Mouse (Mus musculus) midbrain, embryonic 15.5 days (tissue): ENCODE results near the gene Mfge8. TPM values are rescaled to one million over a fixed set of nuclear protein-coding genes. Genes with fewer than 3 reads are reported as not detected.
A peak's percentile ranks its signal among the peaks of the same experiment; 100 is the strongest.

Experiments
- ATAC-seq: fragments of 200-750 bp; cut with Nextera tagmentation; replicated peaks from 2 replicates; pipeline ENCODE4 v1.8.0; 2017; ENCODE audit warnings: moderate TSS enrichment
- H3K27ac ChIP-seq: fragments of 300-500 bp; sonication (generic); 2 replicates; pipeline ENCODE4 v1.5.1; 2015; ENCODE audit warnings: mild to moderate bottlenecking, inconsistent platforms
- H3K27me3 ChIP-seq: fragments of 300-500 bp; sonication (generic); replicated peaks from 2 replicates; pipeline ENCODE4 v1.6.1; 2015; ENCODE audit warnings: inconsistent platforms
- H3K36me3 ChIP-seq: fragments of 300-500 bp; sonication (generic); replicated peaks from 2 replicates; pipeline ENCODE4 v1.6.1; 2015; ENCODE audit warnings: inconsistent platforms
- H3K4me1 ChIP-seq: fragments of 300-500 bp; sonication (generic); 2 replicates; pipeline ENCODE4 v1.6.1; 2015; ENCODE audit warnings: inconsistent platforms
- H3K4me2 ChIP-seq: fragments of 300-500 bp; sonication (generic); 2 replicates; pipeline ENCODE4 v1.6.1; 2015; ENCODE audit warnings: inconsistent platforms, mild to moderate bottlenecking, moderate library complexity
- H3K4me3 ChIP-seq: fragments of 300-500 bp; sonication (generic); 2 replicates; pipeline ENCODE4 v1.5.1; 2015; ENCODE audit warnings: mild to moderate bottlenecking, inconsistent platforms
- H3K9ac ChIP-seq: fragments of 300-500 bp; sonication (generic); 2 replicates; pipeline ENCODE4 v1.6.1; 2015; ENCODE audit warnings: mild to moderate bottlenecking, inconsistent platforms
- H3K9me3 ChIP-seq: fragments of 300-500 bp; sonication (generic); 2 replicates; pipeline ENCODE4 v1.6.1; 2016; ENCODE audit warnings: inconsistent platforms
- WGBS: fragments of 180-500 bp; shearing (Covaris S2); methylation state at CpG from one replicate; pipeline ENCODE4 v1.1.7; 2015; ENCODE audit warnings: mixed read lengths; 5-methylcytosine and 5-hydroxymethylcytosine counted together
- polyA plus RNA-seq: library from polyadenylated mRNA; unstranded; fragments of >200 nt; fragmentation: Nextera tagmentation; extraction: Ambion mirVana; gene quantifications from 2 replicates; pipeline ENCODE4 v1.2.1, GENCODE M21; 2015

The Mfge8 gene
- polyA plus RNA-seq, 1 experiment from 2014 or later = 113 TPM

DNA sequence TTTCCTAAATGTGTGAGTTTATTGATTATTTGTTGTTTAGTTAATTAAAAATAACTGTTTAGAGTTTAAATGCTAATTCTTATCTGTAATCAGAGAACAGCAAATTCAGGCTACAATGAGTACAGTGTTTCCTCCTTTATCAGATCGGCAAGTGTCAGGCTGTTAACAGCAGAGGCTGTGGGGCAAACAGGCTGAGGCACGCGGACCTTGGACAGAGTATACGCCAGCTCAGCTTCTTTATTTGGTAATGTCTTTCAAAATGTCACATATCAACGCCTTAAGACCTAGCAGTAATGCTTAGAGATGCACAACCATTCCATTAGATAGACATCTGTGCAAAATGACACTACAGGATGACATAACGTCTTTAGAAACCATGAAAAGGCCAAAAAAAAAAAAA, 662 bp upstream of the Mfge8 start:
- Histone ChIP-seq H3K4me3 (no peak overlapping the region), H3K9ac (no peak overlapping the region), H3K4me2 (peak overlapping the region; percentile 93), H3K36me3 (no peaks in the 10 kb centered on the region), H3K4me1 (peaks cover 10% of the 10 kb centered on the region), H3K27me3 (no peaks in the 10 kb centered on the region), H3K9me3 (no peaks in the 10 kb centered on the region), H3K27ac (no peak overlapping the region)
- no peak for ATAC-seq
- WGBS = 76% methylated on average over 6 of the region's 6 CpGs

DNA sequence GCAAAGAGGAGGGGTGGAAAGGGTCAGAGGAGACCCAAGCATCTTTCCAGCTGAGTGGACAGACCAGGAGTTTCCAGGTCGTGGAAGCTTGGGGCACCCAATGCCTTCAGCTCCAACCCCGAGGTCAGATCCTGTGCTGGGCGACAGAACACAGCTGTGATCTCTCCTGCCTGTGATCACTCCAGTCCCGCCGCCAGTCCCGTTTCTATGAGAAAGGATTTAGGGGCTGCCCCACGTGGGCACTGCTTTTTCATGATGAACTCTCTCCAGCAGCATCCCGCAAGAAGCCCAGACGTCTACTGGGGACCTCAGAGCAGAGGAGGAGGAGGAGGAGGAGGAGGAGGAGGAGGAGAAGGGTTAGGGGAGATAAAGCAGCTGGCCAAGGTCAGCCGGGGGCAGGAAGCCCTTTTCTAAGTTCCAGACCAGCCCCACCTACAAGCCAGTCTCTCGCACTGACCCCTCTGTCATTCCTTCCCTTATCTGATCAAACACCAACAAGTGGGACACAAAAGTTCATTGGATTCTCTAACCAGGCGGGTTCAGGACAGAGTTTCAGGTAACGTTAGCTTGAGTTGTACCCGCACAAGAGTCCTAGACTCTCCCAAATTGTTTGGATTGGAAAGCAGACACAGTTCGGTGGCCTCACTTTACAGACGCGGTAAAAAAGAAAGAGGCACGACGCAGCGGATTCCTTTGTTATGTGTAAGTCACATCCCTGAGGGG, 768 bp downstream of the Mfge8 start:
- no peaks in the 10 kb centered on the region for H3K9me3 ChIP-seq
- ATAC-seq = no peak; the same call in 1 of the 2 replicates
- under 1% methylated on average over 20 of the region's 20 CpGs for WGBS
- peaks cover 10% of the 10 kb centered on the region for H3K4me1 ChIP-seq
- H3K36me3 ChIP-seq = no peaks in the 10 kb centered on the region
- H3K27me3 ChIP-seq = no peaks in the 10 kb centered on the region
- H3K4me3 ChIP-seq = peak overlapping the region; percentile 53
- H3K4me2 ChIP-seq = peak overlapping the region; percentile 93
- H3K27ac ChIP-seq = no peak overlapping the region
- peak overlapping the region; percentile 33; the same call in 1 of the 2 replicates for H3K9ac ChIP-seq

DNA sequence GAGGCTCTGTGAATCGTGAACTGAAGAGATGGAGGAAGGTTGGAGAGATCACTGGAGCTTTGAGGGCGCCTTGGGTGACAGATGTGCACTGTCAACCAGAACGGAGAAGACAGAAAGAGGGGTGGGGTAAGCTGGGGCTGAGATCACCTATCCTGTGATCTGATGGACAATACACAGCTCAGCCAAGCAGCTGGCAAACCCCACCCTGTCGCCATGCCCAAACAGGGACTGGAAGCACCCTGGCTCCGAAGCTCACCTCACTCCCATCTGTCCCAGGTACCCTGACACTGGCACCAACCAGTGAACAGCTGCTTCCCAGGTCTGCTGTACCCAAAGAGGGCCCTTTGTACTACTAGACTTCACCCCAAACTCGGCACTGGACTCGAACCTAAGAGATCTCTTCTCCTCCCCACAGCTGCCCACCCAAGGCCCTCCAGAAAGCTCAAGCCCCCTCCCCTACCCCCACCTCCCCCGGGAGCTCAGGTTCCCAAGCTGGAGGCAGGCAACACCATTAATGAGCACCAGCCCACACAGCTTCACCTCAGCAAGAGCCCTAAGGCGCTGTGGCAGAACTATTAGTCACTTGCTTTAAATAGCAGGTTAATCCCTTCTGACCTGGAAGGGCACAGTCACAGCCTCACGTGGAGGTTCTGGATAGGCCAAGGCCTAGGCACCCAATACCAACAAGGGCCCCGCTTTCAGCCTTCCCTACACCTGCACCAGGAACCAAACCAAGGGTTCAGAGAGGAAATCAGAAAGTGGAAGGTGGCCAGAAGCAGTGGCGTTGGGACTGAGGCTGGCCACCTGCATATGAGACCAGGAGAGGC, 1.6 kb downstream of the Mfge8 start:
- H3K4me3 ChIP-seq = peak overlapping the region; percentile 53; the same call in 1 of the 2 replicates
- no peak for ATAC-seq
- peaks cover 10% of the 10 kb centered on the region for H3K4me1 ChIP-seq
- no peak overlapping the region for H3K27ac ChIP-seq
- H3K36me3 ChIP-seq = no peaks in the 10 kb centered on the region
- 53% methylated on average over 12 of the region's 12 CpGs for WGBS
- H3K27me3 ChIP-seq = no peaks in the 10 kb centered on the region
- peak overlapping the region; percentile 93 for H3K4me2 ChIP-seq
- no peak overlapping the region for H3K9ac ChIP-seq
- no peaks in the 10 kb centered on the region for H3K9me3 ChIP-seq

DNA sequence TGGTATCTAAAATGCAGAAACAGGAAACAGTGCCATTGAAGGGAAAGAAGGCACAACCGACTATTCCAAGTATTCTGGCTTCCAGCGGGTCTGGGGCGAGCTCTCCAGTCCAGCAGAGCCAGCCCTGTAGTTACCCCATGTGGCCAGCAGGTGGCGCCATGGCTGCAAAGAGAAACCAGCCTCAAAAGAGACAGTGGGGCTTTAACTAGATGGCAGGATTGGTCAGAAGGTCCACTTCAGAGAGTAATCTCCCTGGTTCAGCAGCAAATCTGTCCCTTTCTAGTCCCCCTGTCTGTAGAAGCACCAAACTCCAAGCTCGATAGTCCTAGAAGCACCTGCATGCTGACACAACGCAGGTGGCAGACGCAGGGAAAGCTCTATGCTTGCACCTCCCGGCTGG, 8.0 kb downstream of the Mfge8 start:
- Histone ChIP-seq H3K4me3 (no peak overlapping the region), H3K4me1 (no peaks in the 10 kb centered on the region), H3K36me3 (no peaks in the 10 kb centered on the region), H3K9me3 (no peaks in the 10 kb centered on the region), H3K4me2 (no peak overlapping the region), H3K27ac (no peak overlapping the region), H3K27me3 (no peaks in the 10 kb centered on the region), H3K9ac (no peak overlapping the region)
- peak; percentile 56 for ATAC-seq
- WGBS = 32% methylated on average over 8 of the region's 8 CpGs

DNA sequence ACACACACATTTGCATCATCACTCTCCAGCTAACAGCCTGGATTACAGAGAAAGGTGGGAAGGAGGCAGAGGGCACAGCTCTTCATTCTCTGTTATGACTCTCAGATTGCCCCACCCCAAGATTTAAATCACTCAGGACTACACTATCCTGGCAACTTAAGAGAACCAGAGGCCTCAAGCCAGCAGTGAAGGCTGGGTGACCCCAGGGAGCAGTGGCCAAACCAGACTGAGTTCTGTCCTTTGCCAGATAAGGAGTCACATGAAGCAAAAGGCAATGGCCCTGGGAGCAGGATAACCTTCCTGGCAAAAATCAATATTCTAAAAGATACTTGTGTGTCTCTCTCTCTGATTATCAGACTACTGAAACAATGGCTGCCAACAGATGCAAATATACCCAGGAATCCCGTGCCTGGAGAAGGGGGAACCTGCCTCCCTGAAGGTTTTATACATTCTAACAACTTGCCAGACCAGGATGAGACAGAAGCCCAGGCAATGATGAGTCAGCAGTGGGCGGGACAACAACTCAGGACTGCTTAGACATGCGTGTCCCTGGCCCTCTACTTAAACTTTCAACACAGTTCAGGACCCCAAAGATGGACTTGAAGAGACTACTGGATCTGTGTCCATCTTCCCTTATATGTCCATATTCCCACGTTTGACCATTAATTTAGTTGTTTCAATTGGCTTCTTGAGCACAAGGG, 8.8 kb downstream of the Mfge8 start:
- Histone ChIP-seq H3K36me3 (no peaks in the 10 kb centered on the region), H3K27me3 (no peaks in the 10 kb centered on the region), H3K4me2 (no peak overlapping the region), H3K27ac (no peak overlapping the region), H3K4me3 (no peak overlapping the region), H3K4me1 (no peaks in the 10 kb centered on the region), H3K9ac (no peak overlapping the region), H3K9me3 (no peaks in the 10 kb centered on the region)
- ATAC-seq = no peak
- WGBS = 62% methylated on average over 4 of the region's 4 CpGs

DNA sequence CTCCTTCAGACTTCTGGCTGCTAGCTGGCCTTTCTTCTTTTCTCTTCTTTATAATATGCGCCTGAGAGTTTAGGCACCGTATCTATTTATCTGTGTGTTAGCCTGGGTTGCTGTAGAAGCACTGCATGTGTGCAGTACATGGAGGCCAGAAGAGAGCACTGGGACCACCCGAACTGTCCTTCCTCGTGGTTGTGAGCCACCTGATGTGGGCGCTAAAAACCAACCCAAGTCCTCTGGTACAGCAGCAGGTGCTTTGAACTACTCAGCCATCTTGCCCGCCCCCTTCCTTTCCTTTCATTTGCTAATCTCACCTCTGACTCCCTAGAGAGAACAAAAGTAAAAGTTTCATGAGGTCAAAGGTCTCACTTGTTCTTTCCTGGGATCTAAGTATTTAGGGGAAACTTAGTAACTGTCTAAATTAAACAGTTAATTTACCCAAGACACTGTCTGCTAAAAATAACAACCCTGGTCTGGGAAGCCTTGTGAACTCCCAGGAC, 9.5 kb downstream of the Mfge8 start:
- Histone ChIP-seq H3K9me3 (no peaks in the 10 kb centered on the region), H3K9ac (no peak overlapping the region), H3K27ac (no peak overlapping the region), H3K4me1 (no peaks in the 10 kb centered on the region), H3K4me3 (no peak overlapping the region), H3K36me3 (no peaks in the 10 kb centered on the region), H3K4me2 (no peak overlapping the region), H3K27me3 (no peaks in the 10 kb centered on the region)
- no peak for ATAC-seq
- WGBS = 57% methylated on average over 6 of the region's 6 CpGs

DNA sequence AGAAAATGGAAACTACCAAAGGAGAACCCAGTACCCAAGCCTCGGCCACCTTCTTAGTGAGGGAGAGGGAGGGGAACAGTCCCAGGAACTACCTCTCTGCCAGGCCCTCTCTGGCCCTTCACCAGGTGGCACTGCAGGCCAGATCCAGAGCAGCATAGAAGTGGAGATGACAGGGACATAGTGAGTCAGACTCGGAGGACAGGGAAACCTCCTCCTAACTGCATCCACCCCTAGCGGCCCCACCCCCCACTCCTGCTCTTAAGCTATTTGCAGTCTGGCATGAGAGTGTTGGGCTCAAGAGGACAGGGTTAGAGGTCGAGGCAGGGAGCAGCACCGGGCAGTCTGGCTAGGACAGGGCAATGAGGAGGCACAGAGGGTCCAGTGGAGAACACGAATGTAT, 15.5 kb downstream of the Mfge8 start:
- Histone ChIP-seq H3K4me3 (no peak overlapping the region), H3K4me1 (peaks cover 13% of the 10 kb centered on the region; the same call in 1 of the 2 replicates), H3K4me2 (no peak overlapping the region), H3K9me3 (no peaks in the 10 kb centered on the region), H3K27me3 (peaks cover 10% of the 10 kb centered on the region), H3K9ac (no peak overlapping the region), H3K36me3 (no peaks in the 10 kb centered on the region), H3K27ac (no peak overlapping the region)
- WGBS = 40% methylated on average over 6 of the region's 6 CpGs
- ATAC-seq = no peak

DNA sequence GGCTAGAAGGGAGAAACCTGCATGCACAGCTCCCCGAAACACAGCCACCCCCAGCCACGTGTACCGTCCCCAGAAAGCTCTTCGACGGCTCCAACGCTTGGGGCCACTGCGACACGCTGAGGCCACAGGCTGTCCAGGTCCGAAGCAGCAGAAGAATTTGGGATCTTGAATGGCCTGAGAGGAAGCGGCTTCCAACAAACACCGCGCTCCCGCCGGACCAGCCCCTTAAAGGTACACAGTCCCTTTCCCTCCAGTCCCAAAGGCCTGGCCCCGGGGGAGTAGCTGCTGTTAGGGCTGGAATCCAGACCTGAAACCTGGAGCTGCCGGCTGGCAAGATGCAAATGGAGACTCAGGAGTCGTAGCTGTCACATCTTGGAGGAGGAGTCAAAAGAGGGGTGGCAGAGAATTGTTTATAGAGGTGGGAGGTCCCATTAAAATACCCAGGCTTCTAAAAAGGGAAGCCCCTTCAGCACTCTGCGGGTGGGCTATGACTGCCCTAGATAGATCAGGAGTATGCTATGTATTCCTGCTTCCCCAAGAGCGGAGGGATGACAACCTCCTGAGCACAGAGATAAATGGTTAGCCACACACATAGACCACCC, 17.9 kb downstream of the Mfge8 start, which contains the start of gene Hapln3:
TSS of gene Hapln3 (minus strand) at position 176 of the 602 bp plus-strand sequence.
- Histone ChIP-seq H3K27me3 (peaks cover 10% of the 10 kb centered on the region), H3K36me3 (no peaks in the 10 kb centered on the region), H3K27ac (no peak within 1 kb of the TSS), H3K4me3 (peak within 1 kb of the TSS; percentile 15), H3K9ac (no peak within 1 kb of the TSS), H3K4me1 (peaks cover 13% of the 10 kb centered on the region; the same call in 1 of the 2 replicates), H3K9me3 (no peaks in the 10 kb centered on the region), H3K4me2 (peak within 1 kb of the TSS; percentile 35)
- peak; percentile 61; the same call in 1 of the 2 replicates for ATAC-seq
- 3% methylated on average over 19 of the region's 19 CpGs for WGBS

DNA sequence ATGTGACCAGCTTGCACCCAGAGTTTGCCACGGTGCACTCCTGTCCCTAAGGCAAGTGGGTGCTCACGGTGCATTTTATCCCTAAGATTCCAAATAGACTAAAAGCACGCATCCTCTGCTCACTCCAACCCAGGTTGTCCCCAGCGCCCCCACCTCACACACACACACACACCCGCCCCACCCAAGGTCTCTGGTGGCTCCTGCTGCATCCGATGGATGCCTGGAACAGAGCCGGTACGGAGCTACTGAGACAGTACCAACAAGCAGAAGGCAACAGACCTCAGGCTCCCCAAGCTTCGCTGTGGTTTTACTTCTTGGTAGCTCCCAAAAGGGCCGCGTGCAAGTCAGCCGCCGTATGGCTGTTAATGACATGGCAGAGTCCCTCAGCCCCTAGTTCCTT, 18.5 kb downstream of the Mfge8 start:
- 18% methylated on average over 13 of the region's 13 CpGs for WGBS
- peaks cover 13% of the 10 kb centered on the region; the same call in 1 of the 2 replicates for H3K4me1 ChIP-seq
- peak overlapping the region; percentile 15 for H3K4me3 ChIP-seq
- peak overlapping the region; percentile 35 for H3K4me2 ChIP-seq
- H3K27me3 ChIP-seq = peaks cover 10% of the 10 kb centered on the region
- ATAC-seq = peak; percentile 41; the same call in 1 of the 2 replicates
- no peak overlapping the region for H3K27ac ChIP-seq
- no peak overlapping the region for H3K9ac ChIP-seq
- H3K9me3 ChIP-seq = no peaks in the 10 kb centered on the region
- H3K36me3 ChIP-seq = no peaks in the 10 kb centered on the region

DNA sequence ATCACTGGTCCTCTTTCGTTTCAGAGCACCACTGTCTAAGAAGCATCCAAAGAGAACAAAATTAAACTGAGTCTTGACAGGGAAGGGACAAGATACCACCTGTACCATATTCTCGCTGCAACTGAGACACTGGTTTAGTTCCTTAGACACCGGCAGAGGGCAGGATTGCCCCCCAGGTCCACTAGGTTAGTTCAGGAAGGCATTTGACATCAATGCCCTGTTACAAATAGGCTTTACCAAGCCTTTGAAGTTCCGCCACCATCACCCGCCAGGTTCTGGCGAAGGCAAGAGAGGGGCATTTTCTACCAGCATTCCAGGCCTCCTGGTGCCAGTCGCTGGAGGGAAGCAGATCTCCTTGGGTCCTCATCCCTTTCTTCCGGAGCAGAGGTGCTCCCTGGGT, 19.0 kb downstream of the Mfge8 start:
- 14% methylated on average over 8 of the region's 8 CpGs for WGBS
- no peak for ATAC-seq
- H3K36me3 ChIP-seq = no peaks in the 10 kb centered on the region
- H3K27me3 ChIP-seq = peaks cover 10% of the 10 kb centered on the region
- peak overlapping the region; percentile 15; the same call in 1 of the 2 replicates for H3K4me3 ChIP-seq
- peak overlapping the region; percentile 35 for H3K4me2 ChIP-seq
- H3K9ac ChIP-seq = no peak overlapping the region
- no peaks in the 10 kb centered on the region for H3K9me3 ChIP-seq
- peaks cover 13% of the 10 kb centered on the region; the same call in 1 of the 2 replicates for H3K4me1 ChIP-seq
- no peak overlapping the region for H3K27ac ChIP-seq

DNA sequence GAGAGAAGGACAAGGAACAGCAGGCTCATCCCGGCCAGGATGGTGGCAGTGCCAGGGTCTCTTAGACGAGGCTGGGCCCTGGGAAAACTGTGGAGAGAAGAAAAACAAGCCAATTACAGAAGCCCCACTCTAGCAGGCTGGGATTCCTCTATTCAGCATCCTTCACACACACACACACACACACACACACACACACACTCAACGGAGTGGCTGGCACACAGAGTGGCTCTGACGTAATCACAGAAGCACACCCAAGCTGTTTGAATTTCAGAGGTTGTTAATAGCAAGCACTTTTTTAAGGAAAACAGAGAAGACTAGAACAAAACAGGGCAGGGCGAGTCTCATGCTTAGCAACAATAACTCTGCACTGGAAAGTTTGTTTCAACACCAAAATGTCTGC, 25.4 kb downstream of the Mfge8 start:
- ATAC-seq = no peak
- no peaks in the 10 kb centered on the region for H3K27me3 ChIP-seq
- no peak overlapping the region for H3K27ac ChIP-seq
- no peak overlapping the region for H3K4me3 ChIP-seq
- no peaks in the 10 kb centered on the region for H3K36me3 ChIP-seq
- H3K4me2 ChIP-seq = no peak overlapping the region
- H3K4me1 ChIP-seq = no peaks in the 10 kb centered on the region
- H3K9ac ChIP-seq = no peak overlapping the region
- WGBS = 73% methylated on average over 5 of the region's 5 CpGs
- no peaks in the 10 kb centered on the region for H3K9me3 ChIP-seq
